Mouse (Mus musculus): ENCODE measurements around the gene Msl2. TPM values are rescaled to one million over a fixed set of nuclear protein-coding genes. Genes with fewer than 3 reads are reported as not detected.

Msl2 gene
- polyA plus RNA-seq, 1 experiment from 2014 or later: 5.0 TPM

DNA sequence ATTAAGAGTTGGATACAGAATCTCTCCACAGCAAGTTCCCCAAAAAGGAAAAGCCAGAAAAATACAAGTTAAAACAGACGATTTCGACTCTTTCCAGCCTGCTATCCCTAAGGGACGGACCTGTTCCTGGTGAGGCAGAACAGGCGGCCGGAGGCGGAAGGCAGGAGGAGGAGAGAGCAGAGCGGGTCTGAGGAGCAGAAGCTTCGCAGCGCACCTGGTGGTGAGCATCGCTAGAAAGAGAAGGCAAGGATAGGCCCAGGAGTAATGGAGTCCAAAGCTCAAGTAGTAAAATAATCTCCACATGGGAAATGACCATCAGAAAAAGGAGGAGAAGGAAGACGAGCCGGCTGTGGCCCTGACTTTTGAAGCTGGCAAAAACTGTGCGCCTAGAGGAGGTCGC, 20.6 kb upstream of the Msl2 start:
- DNase-seq (ENCODE audit: low spot score) (no peak), ATAC-seq (no peak)
- H3K4me3 ChIP-seq (ENCODE audit: low read depth, low read length): no peak overlapping the region
- 64% methylated on average over 14 of the region's 14 CpGs for WGBS
- H3K9ac ChIP-seq (replicated peaks; ENCODE audit: low read depth): no peak overlapping the region
- H3K9me3 ChIP-seq (ENCODE audit: low read length): no peaks in the 10 kb centered on the region
- H3K36me3 ChIP-seq (ENCODE audit: insufficient read depth, low read length): no peaks in the 10 kb centered on the region
- no peak overlapping the region for H3K4me2 ChIP-seq (replicated peaks; ENCODE audit: low read depth, low read length)
- no peaks in the 10 kb centered on the region for H3K27me3 ChIP-seq (replicated peaks; ENCODE audit: insufficient read depth, low read length)
- no peak overlapping the region for H3K27ac ChIP-seq (ENCODE audit: low read length)
- TF ChIP-seq EP300 (IDR thresholded peaks at IDR 0.05) (no peak), CTCF (IDR thresholded peaks at IDR 0.05) (no peak)
- H3K4me1 ChIP-seq (ENCODE audit: insufficient read depth, low read depth, low read length): no peaks in the 10 kb centered on the region

DNA sequence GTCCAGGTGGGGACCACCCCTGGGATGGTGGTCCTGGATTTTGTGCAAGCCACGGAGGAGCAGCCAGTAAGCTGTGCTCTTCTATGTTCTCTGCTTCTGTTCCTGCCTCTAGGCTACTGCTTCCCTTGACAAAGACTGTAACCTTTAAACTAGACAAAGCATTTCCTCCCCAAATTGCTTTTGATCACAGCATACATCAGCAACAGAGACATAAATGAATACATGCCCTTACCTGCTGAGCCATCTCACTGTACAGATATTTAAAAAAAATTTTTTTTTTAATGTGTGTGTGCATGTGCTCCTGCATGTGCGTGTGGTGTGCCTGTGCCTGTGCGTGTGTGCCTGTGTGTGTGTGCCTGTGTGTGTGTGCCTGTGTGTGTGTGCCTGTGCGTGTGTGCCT, 16.7 kb upstream of the Msl2 start:
- H3K27ac ChIP-seq (ENCODE audit: low read length): no peak overlapping the region
- WGBS: 93% methylated on average over 4 of the region's 4 CpGs
- H3K4me2 ChIP-seq (replicated peaks; ENCODE audit: low read depth, low read length): no peak overlapping the region
- H3K36me3 ChIP-seq (ENCODE audit: insufficient read depth, low read length): no peaks in the 10 kb centered on the region
- no peaks in the 10 kb centered on the region for H3K9me3 ChIP-seq (ENCODE audit: low read length)
- TF ChIP-seq EP300 (IDR thresholded peaks at IDR 0.05) (no peak), CTCF (IDR thresholded peaks at IDR 0.05) (no peak)
- H3K9ac ChIP-seq (replicated peaks; ENCODE audit: low read depth): no peak overlapping the region
- no peak for DNase-seq (ENCODE audit: low spot score)
- H3K4me1 ChIP-seq (ENCODE audit: insufficient read depth, low read depth, low read length): no peaks in the 10 kb centered on the region
- H3K27me3 ChIP-seq (replicated peaks; ENCODE audit: insufficient read depth, low read length): no peaks in the 10 kb centered on the region
- ATAC-seq: no peak
- no peak overlapping the region for H3K4me3 ChIP-seq (ENCODE audit: low read depth, low read length)

DNA sequence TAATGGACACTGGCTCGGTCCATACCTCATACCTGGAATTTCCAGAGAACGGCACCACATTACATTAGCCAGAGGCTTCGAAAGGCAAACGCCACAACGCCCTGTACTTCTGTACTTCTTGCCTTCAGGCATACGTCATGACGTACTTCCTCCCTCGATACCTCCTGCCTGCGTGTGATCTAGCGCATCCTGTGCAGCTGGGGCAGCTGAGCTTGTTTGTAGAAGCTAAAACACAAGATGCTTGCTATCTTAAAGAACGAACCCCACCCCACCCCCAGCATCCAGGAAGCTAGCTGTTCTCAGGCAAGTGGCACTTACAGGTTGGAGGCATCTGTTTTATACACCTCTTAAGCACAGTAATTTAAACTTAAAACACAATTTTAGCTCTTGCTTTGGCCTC, 12.9 kb upstream of the Msl2 start:
- H3K9me3 ChIP-seq (ENCODE audit: low read length): no peaks in the 10 kb centered on the region
- no peaks in the 10 kb centered on the region for H3K36me3 ChIP-seq (ENCODE audit: insufficient read depth, low read length)
- no peaks in the 10 kb centered on the region for H3K27me3 ChIP-seq (replicated peaks; ENCODE audit: insufficient read depth, low read length)
- peak; percentile 45 for DNase-seq (ENCODE audit: low spot score)
- no peak overlapping the region for H3K27ac ChIP-seq (ENCODE audit: low read length)
- H3K4me2 ChIP-seq (replicated peaks; ENCODE audit: low read depth, low read length): no peak overlapping the region
- H3K4me1 ChIP-seq (ENCODE audit: insufficient read depth, low read depth, low read length): no peaks in the 10 kb centered on the region
- WGBS: 51% methylated on average over 11 of the region's 11 CpGs
- peak; percentile 55 for ATAC-seq
- H3K4me3 ChIP-seq (ENCODE audit: low read depth, low read length): no peak overlapping the region
- TF ChIP-seq EP300 (IDR thresholded peaks at IDR 0.05) (no peak), CTCF (IDR thresholded peaks at IDR 0.05) (no peak)
- H3K9ac ChIP-seq (replicated peaks; ENCODE audit: low read depth): no peak overlapping the region

DNA sequence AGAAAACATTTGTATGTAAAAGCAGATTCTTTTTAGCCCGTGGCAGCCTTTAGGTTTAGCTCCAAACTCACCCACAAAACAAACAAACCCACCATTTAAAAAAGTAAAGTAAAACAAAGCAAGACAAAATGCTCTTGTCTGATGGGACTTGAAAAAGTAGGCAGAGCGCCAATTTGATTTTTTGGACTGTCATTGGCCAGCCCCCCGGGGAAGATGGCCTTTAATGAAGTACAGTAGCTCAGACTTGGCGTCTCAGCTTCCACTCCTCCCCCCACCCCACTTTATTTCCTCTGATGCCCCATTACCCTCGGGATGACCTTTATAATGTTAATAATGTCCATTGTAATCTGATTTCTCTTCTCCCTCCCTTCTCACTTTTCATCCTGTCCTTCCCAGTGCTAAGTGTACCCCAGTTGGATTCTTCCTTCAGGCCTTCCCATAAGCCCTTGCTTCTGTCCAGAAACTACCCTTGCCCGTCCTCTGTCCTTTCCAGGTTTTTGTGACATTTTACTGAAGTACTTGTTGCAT, 11.6 kb upstream of the Msl2 start:
- Histone ChIP-seq H3K9ac (replicated peaks; ENCODE audit: low read depth) (no peak overlapping the region), H3K27ac (ENCODE audit: low read length) (no peak overlapping the region), H3K9me3 (ENCODE audit: low read length) (no peaks in the 10 kb centered on the region), H3K4me2 (replicated peaks; ENCODE audit: low read depth, low read length) (no peak overlapping the region), H3K27me3 (replicated peaks; ENCODE audit: insufficient read depth, low read length) (no peaks in the 10 kb centered on the region), H3K36me3 (ENCODE audit: insufficient read depth, low read length) (no peaks in the 10 kb centered on the region), H3K4me3 (ENCODE audit: low read depth, low read length) (no peak overlapping the region), H3K4me1 (ENCODE audit: insufficient read depth, low read depth, low read length) (no peaks in the 10 kb centered on the region)
- TF ChIP-seq CTCF (IDR thresholded peaks at IDR 0.05): no peak
- TF ChIP-seq EP300 (IDR thresholded peaks at IDR 0.05): no peak
- ATAC-seq (no peak), DNase-seq (ENCODE audit: low spot score) (no peak)
- 53% methylated on average over 6 of the region's 6 CpGs for WGBS

DNA sequence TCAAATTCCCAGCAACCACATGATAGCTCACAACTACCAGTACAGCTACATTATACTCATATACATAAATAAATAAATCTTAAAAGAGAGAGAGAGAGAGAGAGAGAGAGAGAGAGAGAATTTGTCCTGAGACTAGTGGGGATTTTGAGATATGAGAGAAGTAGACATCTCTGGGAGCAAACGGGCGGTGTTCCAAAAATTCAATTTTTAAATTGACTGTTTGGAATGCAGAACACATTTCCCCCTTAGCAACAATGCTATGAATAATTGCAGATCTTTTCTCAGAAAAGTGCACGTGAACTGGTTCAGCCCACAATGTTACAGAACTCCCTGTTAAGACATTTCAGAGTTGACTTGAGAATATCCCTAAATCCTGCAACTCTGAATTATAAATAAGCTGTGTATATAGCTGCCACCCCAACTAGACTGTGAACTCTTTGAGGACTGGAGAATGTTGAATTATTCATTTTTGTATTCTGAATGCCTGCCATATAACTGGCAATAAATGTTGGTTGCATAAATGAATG, 8.8 kb upstream of the Msl2 start:
- TF ChIP-seq EP300 (IDR thresholded peaks at IDR 0.05): no peak
- no peak for TF ChIP-seq CTCF (IDR thresholded peaks at IDR 0.05)

DNA sequence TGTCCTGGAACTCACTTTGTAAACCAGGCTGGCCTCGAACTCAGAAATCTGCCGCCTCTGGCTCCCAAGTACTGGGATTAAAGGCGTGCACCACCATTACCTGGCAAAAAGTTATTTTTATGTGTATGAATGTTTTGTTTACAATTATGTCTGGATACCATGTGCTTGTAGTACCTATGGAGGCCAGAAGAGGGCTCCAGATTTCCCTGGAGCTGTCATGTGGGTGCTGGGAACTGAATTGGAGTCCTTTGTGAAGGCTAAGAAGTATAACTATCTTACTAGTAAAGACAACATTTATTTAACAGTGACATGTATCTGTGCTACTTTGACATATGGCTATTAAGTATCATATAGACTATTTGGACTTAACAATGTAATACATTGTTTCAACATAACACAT, 4.1 kb upstream of the Msl2 start:
- Histone ChIP-seq H3K36me3 (ENCODE audit: insufficient read depth, low read length) (no peaks in the 10 kb centered on the region), H3K4me3 (ENCODE audit: low read depth, low read length) (no peak overlapping the region), H3K9me3 (ENCODE audit: low read length) (no peaks in the 10 kb centered on the region), H3K9ac (replicated peaks; ENCODE audit: low read depth) (no peak overlapping the region), H3K27ac (ENCODE audit: low read length) (no peak overlapping the region), H3K4me1 (ENCODE audit: insufficient read depth, low read depth, low read length) (no peaks in the 10 kb centered on the region), H3K27me3 (replicated peaks; ENCODE audit: insufficient read depth, low read length) (no peaks in the 10 kb centered on the region), H3K4me2 (replicated peaks; ENCODE audit: low read depth, low read length) (no peak overlapping the region)
- DNase-seq (ENCODE audit: low spot score) (no peak), ATAC-seq (no peak)
- no peak for TF ChIP-seq EP300 (IDR thresholded peaks at IDR 0.05)
- peak; percentile 34 for TF ChIP-seq CTCF (IDR thresholded peaks at IDR 0.05)
- 97% methylated on average over 3 of the region's 3 CpGs for WGBS

More for the DNA sequence above, 8.8 kb upstream of the Msl2 start:
- Histone ChIP-seq H3K4me2 (replicated peaks; ENCODE audit: low read depth, low read length) (no peak overlapping the region), H3K9me3 (ENCODE audit: low read length) (no peaks in the 10 kb centered on the region), H3K27me3 (replicated peaks; ENCODE audit: insufficient read depth, low read length) (no peaks in the 10 kb centered on the region), H3K4me1 (ENCODE audit: insufficient read depth, low read depth, low read length) (no peaks in the 10 kb centered on the region), H3K27ac (ENCODE audit: low read length) (no peak overlapping the region), H3K4me3 (ENCODE audit: low read depth, low read length) (no peak overlapping the region), H3K9ac (replicated peaks; ENCODE audit: low read depth) (no peak overlapping the region), H3K36me3 (ENCODE audit: insufficient read depth, low read length) (no peaks in the 10 kb centered on the region)
- DNase-seq (ENCODE audit: low spot score) (peak; percentile 49), ATAC-seq (no peak)
- 62% methylated on average over 3 of the region's 3 CpGs for WGBS
